Mouse (Mus musculus) midbrain, embryonic 15.5 days (tissue): Measurements from ENCODE around the gene Fkbp9. TPM values are rescaled to one million over a fixed set of nuclear protein-coding genes. Genes with fewer than 3 reads are reported as not detected.

Experiments
- ATAC-seq: fragments of 200-750 bp; cut with Nextera tagmentation; replicated peaks from 2 replicates; pipeline ENCODE4 v1.8.0; 2017; ENCODE audit warnings: moderate TSS enrichment
- H3K27ac ChIP-seq: fragments of 300-500 bp; sonication (generic); 2 replicates; pipeline ENCODE4 v1.5.1; 2015; ENCODE audit warnings: mild to moderate bottlenecking, inconsistent platforms
- H3K27me3 ChIP-seq: fragments of 300-500 bp; sonication (generic); replicated peaks from 2 replicates; pipeline ENCODE4 v1.6.1; 2015; ENCODE audit warnings: inconsistent platforms
- H3K36me3 ChIP-seq: fragments of 300-500 bp; sonication (generic); replicated peaks from 2 replicates; pipeline ENCODE4 v1.6.1; 2015; ENCODE audit warnings: inconsistent platforms
- H3K4me1 ChIP-seq: fragments of 300-500 bp; sonication (generic); 2 replicates; pipeline ENCODE4 v1.6.1; 2015; ENCODE audit warnings: inconsistent platforms
- H3K4me2 ChIP-seq: fragments of 300-500 bp; sonication (generic); 2 replicates; pipeline ENCODE4 v1.6.1; 2015; ENCODE audit warnings: inconsistent platforms, mild to moderate bottlenecking, moderate library complexity
- H3K4me3 ChIP-seq: fragments of 300-500 bp; sonication (generic); 2 replicates; pipeline ENCODE4 v1.5.1; 2015; ENCODE audit warnings: mild to moderate bottlenecking, inconsistent platforms
- H3K9ac ChIP-seq: fragments of 300-500 bp; sonication (generic); 2 replicates; pipeline ENCODE4 v1.6.1; 2015; ENCODE audit warnings: mild to moderate bottlenecking, inconsistent platforms
- H3K9me3 ChIP-seq: fragments of 300-500 bp; sonication (generic); 2 replicates; pipeline ENCODE4 v1.6.1; 2016; ENCODE audit warnings: inconsistent platforms
- WGBS: fragments of 180-500 bp; shearing (Covaris S2); methylation state at CpG from one replicate; pipeline ENCODE4 v1.1.7; 2015; ENCODE audit warnings: mixed read lengths; 5-methylcytosine and 5-hydroxymethylcytosine counted together
- polyA plus RNA-seq: library from polyadenylated mRNA; unstranded; fragments of >200 nt; fragmentation: Nextera tagmentation; extraction: Ambion mirVana; gene quantifications from 2 replicates; pipeline ENCODE4 v1.2.1, GENCODE M21; 2015

Fkbp9 gene
- polyA plus RNA-seq, 1 experiment from 2014 or later, result 31.9 TPM

GRCm38 (mm10) chr6:56806195-56806594 lies 25.7 kb upstream of the Fkbp9 start:
- Histone ChIP-seq H3K4me2 (no peak overlapping the region), H3K27ac (no peak overlapping the region), H3K9ac (no peak overlapping the region), H3K27me3 (no peaks in the 10 kb centered on the region), H3K4me3 (no peak overlapping the region), H3K36me3 (no peaks in the 10 kb centered on the region), H3K4me1 (no peaks in the 10 kb centered on the region), H3K9me3 (no peaks in the 10 kb centered on the region)
- 73% methylated on average over 2 of the region's 2 CpGs for WGBS
- ATAC-seq, result no peak

GRCm38 (mm10) chr6:56808656-56809055 lies 23.2 kb upstream of the Fkbp9 start:
- no peaks in the 10 kb centered on the region for H3K9me3 ChIP-seq
- no peaks in the 10 kb centered on the region for H3K36me3 ChIP-seq
- WGBS, result 20% methylated on average over 3 of the region's 3 CpGs
- ATAC-seq, result peak; percentile 96
- no peak overlapping the region for H3K4me2 ChIP-seq
- no peaks in the 10 kb centered on the region for H3K4me1 ChIP-seq
- H3K9ac ChIP-seq, result no peak overlapping the region
- H3K27ac ChIP-seq, result no peak overlapping the region
- no peak overlapping the region for H3K4me3 ChIP-seq
- no peaks in the 10 kb centered on the region for H3K27me3 ChIP-seq

GRCm38 (mm10) chr6:56813332-56813731 lies 18.5 kb upstream of the Fkbp9 start:
- Histone ChIP-seq H3K9me3 (no peaks in the 10 kb centered on the region), H3K27me3 (no peaks in the 10 kb centered on the region), H3K27ac (no peak overlapping the region), H3K36me3 (no peaks in the 10 kb centered on the region), H3K4me3 (no peak overlapping the region), H3K4me1 (no peaks in the 10 kb centered on the region), H3K9ac (no peak overlapping the region), H3K4me2 (no peak overlapping the region)
- ATAC-seq, result no peak
- 50% methylated on average over 2 of the region's 2 CpGs for WGBS

- H3K4me2 ChIP-seq, result no peak overlapping the region
- H3K4me1 ChIP-seq, result no peaks in the 10 kb centered on the region
- no peak for ATAC-seq
- WGBS, result 72% methylated on average over 5 of the region's 5 CpGs
- H3K9me3 ChIP-seq, result no peaks in the 10 kb centered on the region
- H3K27ac ChIP-seq, result no peak overlapping the region
- no peak overlapping the region for H3K4me3 ChIP-seq
- no peaks in the 10 kb centered on the region for H3K36me3 ChIP-seq
- no peaks in the 10 kb centered on the region for H3K27me3 ChIP-seq
- no peak overlapping the region for H3K9ac ChIP-seq
Measured at GRCm38 (mm10) chr6:56818436-56819123, 13.3 kb upstream of the Fkbp9 start.

GRCm38 (mm10) chr6:56819124-56819487 lies 12.8 kb upstream of the Fkbp9 start:
- H3K27ac ChIP-seq, result no peak overlapping the region
- no peaks in the 10 kb centered on the region for H3K27me3 ChIP-seq
- H3K4me3 ChIP-seq, result no peak overlapping the region
- H3K9me3 ChIP-seq, result no peaks in the 10 kb centered on the region
- no peak overlapping the region for H3K9ac ChIP-seq
- H3K4me2 ChIP-seq, result no peak overlapping the region
- no peaks in the 10 kb centered on the region for H3K4me1 ChIP-seq
- no peaks in the 10 kb centered on the region for H3K36me3 ChIP-seq
- 80% methylated on average over 2 of the region's 2 CpGs for WGBS
- no peak for ATAC-seq

GRCm38 (mm10) chr6:56825657-56826056 lies 6.2 kb upstream of the Fkbp9 start:
- ATAC-seq, result no peak
- Histone ChIP-seq H3K4me2 (no peak overlapping the region), H3K9me3 (no peaks in the 10 kb centered on the region), H3K4me1 (no peaks in the 10 kb centered on the region), H3K9ac (no peak overlapping the region), H3K27me3 (no peaks in the 10 kb centered on the region), H3K36me3 (no peaks in the 10 kb centered on the region), H3K27ac (no peak overlapping the region), H3K4me3 (no peak overlapping the region)
- WGBS, result 69% methylated on average over 3 of the region's 3 CpGs

- Histone ChIP-seq H3K27me3 (no peaks in the 10 kb centered on the region), H3K4me3 (peak overlapping the region; percentile 58), H3K9me3 (no peaks in the 10 kb centered on the region), H3K4me1 (0 out of 2 replicates have a peak, but pooled peaks cover 2% of the 10 kb centered on the region), H3K27ac (no peak overlapping the region), H3K36me3 (no peaks in the 10 kb centered on the region), H3K9ac (peak overlapping the region; percentile 44), H3K4me2 (peak overlapping the region; percentile 91)
- 5% methylated on average over 15 of the region's 15 CpGs for WGBS
- ATAC-seq, result peak; percentile 43
Measured at GRCm38 (mm10) chr6:56832407-56832796, 543 bp downstream of the Fkbp9 start.

GRCm38 (mm10) chr6:56832830-56833229 lies 971 bp downstream of the Fkbp9 start:
- Histone ChIP-seq H3K27me3 (no peaks in the 10 kb centered on the region), H3K4me1 (0 out of 2 replicates have a peak, but pooled peaks cover 2% of the 10 kb centered on the region), H3K27ac (no peak overlapping the region), H3K9me3 (no peaks in the 10 kb centered on the region), H3K36me3 (no peaks in the 10 kb centered on the region), H3K9ac (no peak overlapping the region), H3K4me3 (peak overlapping the region; percentile 58; the same call in 1 of the 2 replicates), H3K4me2 (peak overlapping the region; percentile 91)
- ATAC-seq, result no peak

- H3K4me3 ChIP-seq, result no peak overlapping the region
- no peak for ATAC-seq
Measured at GRCm38 (mm10) chr6:56834769-56835168, 2.9 kb downstream of the Fkbp9 start.

GRCm38 (mm10) chr6:56835532-56835931 lies 3.7 kb downstream of the Fkbp9 start:
- Histone ChIP-seq H3K9me3 (no peaks in the 10 kb centered on the region), H3K4me2 (no peak overlapping the region), H3K4me1 (0 out of 2 replicates have a peak, but pooled peaks cover 2% of the 10 kb centered on the region), H3K36me3 (no peaks in the 10 kb centered on the region), H3K27me3 (no peaks in the 10 kb centered on the region), H3K9ac (no peak overlapping the region), H3K27ac (no peak overlapping the region), H3K4me3 (no peak overlapping the region)
- no peak for ATAC-seq
- WGBS, result 82% methylated on average over 10 of the region's 10 CpGs

More at GRCm38 (mm10) chr6:56834769-56835168, 2.9 kb downstream of the Fkbp9 start:
- Histone ChIP-seq H3K36me3 (no peaks in the 10 kb centered on the region), H3K9me3 (no peaks in the 10 kb centered on the region), H3K4me1 (0 out of 2 replicates have a peak, but pooled peaks cover 2% of the 10 kb centered on the region), H3K27ac (no peak overlapping the region), H3K4me2 (no peak overlapping the region), H3K9ac (no peak overlapping the region), H3K27me3 (no peaks in the 10 kb centered on the region)
- WGBS, result 57% methylated on average over 5 of the region's 5 CpGs

- no peak overlapping the region for H3K9ac ChIP-seq
- no peak overlapping the region for H3K4me2 ChIP-seq
- 92% methylated on average over 12 of the region's 12 CpGs for WGBS
- no peak overlapping the region for H3K27ac ChIP-seq
- 0 out of 2 replicates have a peak, but pooled peaks cover 2% of the 10 kb centered on the region for H3K4me1 ChIP-seq
- no peaks in the 10 kb centered on the region for H3K9me3 ChIP-seq
- H3K36me3 ChIP-seq, result no peaks in the 10 kb centered on the region
- no peak overlapping the region for H3K4me3 ChIP-seq
- no peak for ATAC-seq
- no peaks in the 10 kb centered on the region for H3K27me3 ChIP-seq
Measured at GRCm38 (mm10) chr6:56837166-56837565, 5.3 kb downstream of the Fkbp9 start.

- ATAC-seq, result no peak
- Histone ChIP-seq H3K4me2 (no peak overlapping the region), H3K4me1 (no peaks in the 10 kb centered on the region), H3K36me3 (no peaks in the 10 kb centered on the region), H3K27me3 (no peaks in the 10 kb centered on the region), H3K4me3 (no peak overlapping the region), H3K9me3 (no peaks in the 10 kb centered on the region), H3K9ac (no peak overlapping the region), H3K27ac (no peak overlapping the region)
- WGBS, result 86% methylated on average over 3 of the region's 3 CpGs
Measured at GRCm38 (mm10) chr6:56837621-56838020, 5.8 kb downstream of the Fkbp9 start.

GRCm38 (mm10) chr6:56843229-56843628 lies 11.4 kb downstream of the Fkbp9 start:
- no peak overlapping the region for H3K4me2 ChIP-seq
- no peak overlapping the region for H3K4me3 ChIP-seq
- H3K9ac ChIP-seq, result no peak overlapping the region
- H3K36me3 ChIP-seq, result no peaks in the 10 kb centered on the region
- no peak overlapping the region for H3K27ac ChIP-seq
- 87% methylated on average over 3 of the region's 3 CpGs for WGBS
- no peak for ATAC-seq
- H3K9me3 ChIP-seq, result no peaks in the 10 kb centered on the region
- no peaks in the 10 kb centered on the region for H3K27me3 ChIP-seq
- no peaks in the 10 kb centered on the region for H3K4me1 ChIP-seq
